Mouse (Mus musculus) adrenal gland, postnatal 36 days (tissue): Measurements from ENCODE around the gene Tm9sf3. TPM values are rescaled to one million over a fixed set of nuclear protein-coding genes. Genes with fewer than 3 reads are reported as not detected.

Source experiments
- DNase-seq, 2 experiments: peaks; one replicate each; pipeline ENCODE4 v3.0.0; 2021; ENCODE audit warnings: mixed read lengths in 1 of 2
- total RNA-seq, 2 experiments: library from RNA; stranded (reverse); gene quantifications; 2 replicates each; pipeline ENCODE4 v1.2.3; 2021

The Tm9sf3 gene
- total RNA-seq, 2 experiments from 2014 or later: 182 to 192 TPM

GRCm38 (mm10) chr19:41262712-41263629, 826 bp downstream of the Tm9sf3 start:
- DNase-seq: peak; percentile 80 to 86

GRCm38 (mm10) chr19:41260736-41261135, 3.1 kb downstream of the Tm9sf3 start:
- no peak for DNase-seq

- DNase-seq: no peak
Observed at GRCm38 (mm10) chr19:41259256-41259655, 4.5 kb downstream of the Tm9sf3 start.

GRCm38 (mm10) chr19:41258707-41259106, 5.1 kb downstream of the Tm9sf3 start:
- peak; percentile 52 to 59 for DNase-seq

GRCm38 (mm10) chr19:41254584-41254983, 9.2 kb downstream of the Tm9sf3 start:
- DNase-seq: no peak

GRCm38 (mm10) chr19:41248968-41249367, 14.8 kb downstream of the Tm9sf3 start:
- DNase-seq: no peak

- DNase-seq: peak in 1 of 2 experiments; percentile 13
Observed at GRCm38 (mm10) chr19:41248271-41248670, 15.5 kb downstream of the Tm9sf3 start.

- DNase-seq: no peak
Observed at GRCm38 (mm10) chr19:41246271-41246670, 17.5 kb downstream of the Tm9sf3 start.

GRCm38 (mm10) chr19:41244581-41244980, 19.2 kb downstream of the Tm9sf3 start:
- DNase-seq: peak; percentile 45 to 69

GRCm38 (mm10) chr19:41241997-41242396, 21.8 kb downstream of the Tm9sf3 start:
- DNase-seq: no peak

GRCm38 (mm10) chr19:41233698-41234097, 30.1 kb downstream of the Tm9sf3 start:
- no peak for DNase-seq

- DNase-seq: no peak
Observed at GRCm38 (mm10) chr19:41208326-41208725, 55.5 kb downstream of the Tm9sf3 start.

- peak; percentile 79 to 83 for DNase-seq
Observed at GRCm38 (mm10) chr19:41206811-41207344, 56.9 kb downstream of the Tm9sf3 start, which contains the start of gene Tll2. Gene Tll2 (minus strand): TSS chr19:41206835.

- DNase-seq: peak in 1 of 2 experiments; percentile 3
Observed at GRCm38 (mm10) chr19:41206041-41206810, 57.6 kb downstream of the Tm9sf3 start.

- peak in 1 of 2 experiments; percentile 11 for DNase-seq
Observed at GRCm38 (mm10) chr19:41204159-41205081, 59.4 kb downstream of the Tm9sf3 start.

- no peak for DNase-seq
Observed at GRCm38 (mm10) chr19:41197606-41198005, 66.2 kb downstream of the Tm9sf3 start.

- DNase-seq: no peak
Observed at GRCm38 (mm10) chr19:41193379-41193778, 70.4 kb downstream of the Tm9sf3 start.

GRCm38 (mm10) chr19:41192953-41193352, 70.8 kb downstream of the Tm9sf3 start:
- DNase-seq: peak; percentile 46 to 49

GRCm38 (mm10) chr19:41191724-41192123, 72.1 kb downstream of the Tm9sf3 start:
- DNase-seq: peak in 1 of 2 experiments; percentile 9

- no peak for DNase-seq
Observed at GRCm38 (mm10) chr19:41190876-41191434, 72.8 kb downstream of the Tm9sf3 start.

GRCm38 (mm10) chr19:41177331-41177730, 86.5 kb downstream of the Tm9sf3 start:
- DNase-seq: no peak
